Mouse (Mus musculus): ENCODE measurements around the gene Mroh9. TPM values are rescaled to one million over a fixed set of nuclear protein-coding genes. Genes with fewer than 3 reads are reported as not detected.
A peak's percentile ranks its signal among the peaks of the same experiment; 100 is the strongest.

Mroh9 gene
- total RNA-seq (2022) = not detected

- DNase-seq (ENCODE audit: low spot score) = no peak
These were observed at the start of gene Mroh9 for GRCm38 (mm10) chr1:163085570-163085969. TSS of gene Mroh9 (minus strand) at chr1:163085670.

GRCm38 (mm10) chr1:163129976-163130375 lies 44.5 kb upstream of the Mroh9 start:
- DNase-seq (ENCODE audit: low spot score) = no peak

DNA sequence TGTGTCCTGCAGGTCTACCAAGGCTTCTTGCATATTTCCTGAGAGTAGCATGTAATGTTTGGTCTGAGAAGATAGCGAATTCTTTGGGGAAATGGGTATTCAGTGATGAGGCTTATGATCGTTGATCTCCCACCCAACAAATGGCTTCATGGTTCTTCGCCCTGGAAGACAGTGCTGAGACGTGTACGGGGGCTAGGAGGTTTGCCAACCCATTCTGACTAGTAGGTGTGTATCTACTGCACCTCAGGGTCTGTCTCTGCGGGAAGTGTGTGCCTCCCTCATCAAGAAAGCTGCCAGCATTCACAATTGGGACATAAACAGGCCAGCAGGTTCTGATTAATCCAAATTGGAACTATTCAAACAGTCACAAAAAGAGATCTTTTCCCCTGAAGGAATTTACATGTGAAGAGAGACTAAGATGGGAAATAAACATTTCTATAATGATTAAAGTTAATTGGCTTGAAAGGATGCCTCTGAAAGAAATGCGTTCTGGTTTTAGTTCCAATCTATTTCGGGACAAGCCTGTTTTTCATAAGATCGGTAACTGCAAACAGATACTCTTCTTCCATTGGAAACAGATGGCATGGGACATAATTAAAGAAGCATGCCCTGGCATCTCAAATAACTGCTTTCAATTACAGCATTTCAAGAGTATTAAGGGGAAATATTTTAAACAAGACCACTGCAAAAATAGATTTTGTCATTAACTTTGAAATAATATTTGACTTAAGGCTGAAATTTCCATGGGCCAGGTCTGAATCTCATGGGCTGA lies 43.8 kb upstream of the Mroh9 start:
- DNase-seq (ENCODE audit: low spot score) = no peak

- no peak for DNase-seq (ENCODE audit: low spot score)
These were observed 40.9 kb upstream of the Mroh9 start for GRCm38 (mm10) chr1:163126175-163126881.

GRCm38 (mm10) chr1:163122414-163122813 lies 36.9 kb upstream of the Mroh9 start:
- no peak for DNase-seq (ENCODE audit: low spot score)

DNA sequence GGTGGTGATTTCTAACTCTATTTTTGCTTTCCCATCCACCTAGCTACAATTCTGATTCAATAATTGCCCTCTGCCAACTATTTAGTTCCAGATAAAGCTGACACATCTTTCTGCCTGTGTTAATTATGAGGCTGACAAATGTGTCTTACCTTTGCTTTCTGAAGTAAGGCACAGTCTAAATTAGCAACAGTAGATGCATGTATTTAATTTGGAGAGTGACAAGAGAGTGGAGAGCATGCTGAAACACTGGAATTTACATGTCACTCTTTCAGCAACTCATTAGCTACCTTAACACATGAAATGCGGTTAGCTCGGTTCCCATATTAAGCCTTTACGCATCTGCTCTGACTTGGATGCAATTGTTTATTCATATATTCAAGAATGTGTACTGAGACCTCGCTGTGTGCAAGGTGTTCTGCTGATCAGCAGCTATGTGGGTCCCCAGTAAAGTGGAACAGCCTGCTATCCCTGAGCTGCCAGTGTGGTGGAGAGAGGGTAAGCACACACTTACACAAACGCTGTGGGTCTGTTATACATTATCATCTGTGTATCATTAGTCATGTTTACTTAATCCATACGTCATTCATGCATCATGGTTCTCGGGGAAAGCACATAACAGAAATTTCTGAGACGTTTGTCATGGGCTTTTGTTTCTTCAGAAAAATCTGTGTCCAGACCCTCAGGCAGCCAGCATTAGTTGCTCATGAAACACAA lies 28.1 kb upstream of the Mroh9 start:
- no peak for DNase-seq (ENCODE audit: low spot score)

DNA sequence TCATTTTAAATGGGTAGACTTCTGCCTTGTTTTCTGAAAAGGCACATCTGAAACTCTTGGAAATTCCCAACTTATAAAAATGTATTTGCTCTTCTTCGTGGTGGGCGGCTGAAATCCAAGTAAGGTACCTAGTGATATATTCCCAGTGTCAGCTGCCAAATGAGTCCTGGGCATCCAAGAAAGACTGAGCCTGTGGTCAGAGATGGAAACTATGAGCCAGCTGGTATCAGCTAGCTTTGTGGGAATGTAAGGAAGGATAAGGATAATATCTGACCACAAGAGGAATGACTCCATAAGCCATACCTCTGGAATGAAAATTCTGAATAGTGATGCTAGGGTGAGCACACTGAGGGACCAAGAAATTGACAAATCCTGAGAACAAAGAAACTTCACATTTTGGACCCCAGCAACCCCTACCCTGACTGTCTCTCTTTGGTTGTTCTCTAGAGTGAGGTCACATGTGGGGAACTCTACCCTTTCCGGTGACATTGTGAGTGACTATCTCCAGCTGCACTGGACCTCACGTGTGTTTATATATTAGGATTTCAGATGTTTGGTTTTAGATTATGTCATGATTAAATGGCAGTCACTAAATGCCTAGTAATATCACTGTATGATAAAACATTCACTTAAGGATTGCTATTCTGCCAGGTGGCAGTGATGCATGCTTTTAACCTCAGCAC lies 27.2 kb upstream of the Mroh9 start:
- DNase-seq (ENCODE audit: low spot score) = no peak

GRCm38 (mm10) chr1:163104960-163105359 lies 19.5 kb upstream of the Mroh9 start:
- DNase-seq (ENCODE audit: low spot score) = no peak

- DNase-seq (ENCODE audit: low spot score) = peak; percentile 16
These were observed 6.1 kb upstream of the Mroh9 start for GRCm38 (mm10) chr1:163091438-163092155.

GRCm38 (mm10) chr1:163070502-163070901 lies 15.0 kb downstream of the Mroh9 start:
- DNase-seq (ENCODE audit: low spot score) = peak; percentile 44

- no peak for DNase-seq (ENCODE audit: low spot score)
These were observed 25.1 kb downstream of the Mroh9 start for GRCm38 (mm10) chr1:163060381-163060780.

- DNase-seq (ENCODE audit: low spot score) = peak; percentile 10
These were observed 28.1 kb downstream of the Mroh9 start for GRCm38 (mm10) chr1:163057363-163057762.

DNA sequence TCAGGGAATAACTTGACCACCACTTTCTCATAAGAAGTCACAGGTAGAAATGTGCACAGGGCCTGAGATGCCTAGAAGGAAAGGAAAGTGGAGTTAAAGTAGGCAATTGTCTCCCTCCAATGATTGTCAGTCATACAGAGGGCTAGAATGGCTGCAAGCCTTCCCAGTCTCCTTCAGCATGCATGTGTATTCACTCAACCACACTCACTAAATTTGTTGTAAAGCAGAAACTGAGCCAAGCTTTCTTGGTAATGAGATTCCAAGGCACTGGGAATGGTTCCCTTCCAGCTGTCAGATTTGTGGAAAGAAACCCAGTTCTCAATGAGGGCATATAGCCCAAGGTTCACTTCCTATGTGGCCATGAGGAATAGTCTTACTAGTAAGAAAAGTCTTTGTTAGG lies 29.8 kb downstream of the Mroh9 start:
- peak; percentile 14 for DNase-seq (ENCODE audit: low spot score)

DNA sequence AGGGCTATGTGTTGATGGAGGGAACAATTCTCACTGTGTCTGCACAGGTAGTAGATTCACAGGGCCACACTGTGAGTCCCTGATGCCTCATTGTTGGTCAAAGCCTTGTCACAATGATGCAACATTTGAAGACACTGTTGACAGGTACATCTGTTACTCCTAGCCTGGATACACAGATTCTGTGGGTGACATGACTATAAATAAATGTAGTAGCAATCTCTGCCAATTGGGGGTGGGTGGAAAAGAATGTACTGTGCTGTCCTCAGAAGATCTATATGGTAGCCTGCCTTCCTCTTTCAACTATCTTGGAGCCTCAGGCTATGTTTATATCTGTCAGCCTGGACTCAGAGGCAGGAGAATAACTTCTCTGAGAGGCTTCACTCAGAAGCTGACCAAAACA lies 62.4 kb downstream of the Mroh9 start:
- DNase-seq (ENCODE audit: low spot score) = no peak

- DNase-seq (ENCODE audit: low spot score) = no peak
These were observed 76.2 kb downstream of the Mroh9 start for GRCm38 (mm10) chr1:163009220-163009619.

- DNase-seq (ENCODE audit: low spot score) = no peak
These were observed 82.0 kb downstream of the Mroh9 start for GRCm38 (mm10) chr1:163003496-163003895.

DNA sequence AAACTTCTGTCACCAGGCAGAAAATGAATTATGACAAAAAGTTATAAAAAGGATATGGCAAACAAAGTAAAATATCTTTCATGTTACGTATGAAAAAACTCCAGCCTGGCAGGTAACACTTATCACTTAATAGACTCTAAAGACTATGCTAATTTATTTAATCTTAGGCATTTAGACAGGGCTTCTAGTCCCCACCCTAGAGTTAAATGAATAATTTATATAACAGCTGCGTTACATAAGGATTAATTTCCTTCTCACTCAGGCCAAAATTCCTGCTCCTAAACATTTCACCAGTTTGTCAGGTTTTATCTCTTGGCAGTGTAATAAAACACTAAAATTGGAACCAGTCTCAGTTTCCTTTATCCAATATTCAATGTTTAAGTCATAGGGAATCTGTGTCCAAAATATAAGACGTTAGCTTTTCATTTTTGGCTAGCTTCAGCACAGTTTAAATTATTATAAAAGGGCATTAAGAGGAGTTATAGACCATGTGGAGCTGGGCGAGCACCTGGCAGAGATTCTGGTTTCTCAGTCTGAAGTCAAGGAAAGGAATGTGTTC lies 84.1 kb downstream of the Mroh9 start:
- no peak for DNase-seq (ENCODE audit: low spot score)

GRCm38 (mm10) chr1:162987546-162987945 lies 97.9 kb downstream of the Mroh9 start:
- DNase-seq (ENCODE audit: low spot score) = no peak

GRCm38 (mm10) chr1:162986777-162987176 lies 98.7 kb downstream of the Mroh9 start:
- no peak for DNase-seq (ENCODE audit: low spot score)

- DNase-seq (ENCODE audit: low spot score) = peak; percentile 57
These were observed 99.2 kb downstream of the Mroh9 start for GRCm38 (mm10) chr1:162986121-162986748.
